Mouse (Mus musculus) embryonic fibroblast, embryonic 13.5 days (primary cell): ENCODE data around the gene Gucy2g. TPM values are rescaled to one million over a fixed set of nuclear protein-coding genes. Genes with fewer than 3 reads are reported as not detected.

Source experiments
- H3K27ac ChIP-seq: 2 replicates; pipeline ENCODE4 v1.5.1; 2012; ENCODE audit warnings: low read length, control low read depth, inconsistent platforms; ENCODE audit not compliant: insufficient read depth
- H3K4me1 ChIP-seq: 2 replicates; pipeline ENCODE4 v1.6.1; 2011; ENCODE audit warnings: low read length; ENCODE audit not compliant: control insufficient read depth, insufficient read depth
- H3K4me3 ChIP-seq: 2 replicates; pipeline ENCODE4 v1.5.1; 2011; ENCODE audit warnings: mild to moderate bottlenecking, control low read depth, low read length; ENCODE audit not compliant: insufficient read depth
- CTCF ChIP-seq: IDR thresholded peaks from 2 replicates; pipeline ENCODE4 v1.5.1; 2011; ENCODE audit warnings: mild to moderate bottlenecking, control low read depth, low read length, moderate library complexity, borderline replicate concordance; ENCODE audit not compliant: insufficient read depth
- POLR2A ChIP-seq: IDR thresholded peaks from 2 replicates; pipeline ENCODE4 v1.6.1; 2011; ENCODE audit warnings: low read depth, mild to moderate bottlenecking, control low read depth, low read length, moderate library complexity
- polyA plus RNA-seq: library from polyadenylated mRNA; stranded (reverse); fragments of >200 nt; gene quantifications from 2 replicates; pipeline ENCODE4 v1.2.4, GENCODE M21; 2011; ENCODE audit warnings: low read depth; ENCODE audit not compliant: missing spikeins, insufficient read length

Gucy2g gene
- polyA plus RNA-seq, 1 experiment, result not detected

DNA sequence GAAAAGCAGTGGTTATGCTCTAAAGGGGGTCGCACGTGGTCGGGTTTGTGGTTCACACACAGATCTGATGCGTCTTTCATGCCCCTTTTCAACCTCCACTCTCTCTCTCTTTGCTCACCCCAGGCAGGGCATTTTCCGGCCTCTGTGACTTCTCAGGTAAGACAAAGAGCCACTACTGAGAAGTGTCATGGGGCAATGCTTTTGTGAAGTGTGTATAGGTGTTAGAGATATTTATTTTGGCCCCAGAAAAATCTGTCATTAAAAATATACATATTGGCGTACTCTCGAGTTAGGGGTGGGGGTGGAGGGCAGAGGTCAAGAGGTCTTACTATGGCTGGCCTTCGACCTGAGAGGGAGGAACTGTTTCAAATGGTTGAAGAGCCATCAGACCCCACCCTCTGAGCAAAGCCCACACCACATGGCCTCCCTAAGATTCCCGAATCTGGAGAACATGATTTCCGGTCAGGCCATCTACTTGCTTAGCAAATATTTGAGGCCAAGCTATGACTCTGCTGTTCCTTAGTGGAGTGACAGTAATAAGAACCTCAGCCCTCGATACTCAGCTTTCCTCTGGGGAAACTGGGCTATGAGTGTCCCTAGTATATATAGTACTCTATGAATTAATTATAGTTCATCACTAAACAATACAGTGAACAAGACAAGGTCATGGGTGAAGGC lies 47.2 kb downstream of the Gucy2g start:
- no peaks in the 10 kb centered on the region for H3K4me1 ChIP-seq
- H3K27ac ChIP-seq, result no peak overlapping the region
- TF ChIP-seq CTCF (no peak), POLR2A (no peak)
- no peak overlapping the region for H3K4me3 ChIP-seq

DNA sequence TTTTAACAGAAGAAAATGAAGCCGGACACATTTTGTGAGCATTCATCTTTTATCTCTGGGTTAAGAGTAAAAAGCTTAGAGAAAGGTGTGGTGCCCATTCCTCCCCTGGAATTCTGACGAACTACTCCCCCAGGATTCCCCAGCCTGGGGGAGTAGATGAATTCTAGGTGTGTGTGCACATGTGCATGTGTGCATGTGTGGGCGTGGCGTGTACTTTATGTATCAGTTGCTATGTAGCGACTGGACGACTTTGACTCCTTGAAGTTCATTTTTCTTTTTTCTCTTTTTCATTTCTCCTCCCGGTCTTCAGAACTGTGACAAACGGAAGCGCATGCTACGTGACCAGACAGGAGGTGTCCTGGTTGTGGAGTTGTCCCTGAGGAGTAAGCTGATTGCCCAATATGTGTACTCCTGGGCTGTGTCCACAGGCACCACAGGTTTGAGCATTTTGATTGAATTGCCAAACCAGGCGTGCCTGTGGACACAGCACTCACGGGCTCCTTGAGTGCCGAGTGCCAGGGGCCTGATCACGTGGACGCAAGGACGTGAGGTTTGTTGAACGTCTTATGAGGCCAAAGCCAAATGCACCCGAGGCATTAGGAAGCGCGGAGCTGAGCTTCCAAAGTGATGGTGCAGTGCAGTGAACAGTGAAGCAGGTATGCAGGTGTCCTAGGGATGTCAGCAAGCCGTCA lies 48.6 kb downstream of the Gucy2g start:
- Histone ChIP-seq H3K4me3 (no peak overlapping the region), H3K27ac (no peak overlapping the region), H3K4me1 (no peaks in the 10 kb centered on the region)
- TF ChIP-seq POLR2A, result no peak
- TF ChIP-seq CTCF, result no peak

DNA sequence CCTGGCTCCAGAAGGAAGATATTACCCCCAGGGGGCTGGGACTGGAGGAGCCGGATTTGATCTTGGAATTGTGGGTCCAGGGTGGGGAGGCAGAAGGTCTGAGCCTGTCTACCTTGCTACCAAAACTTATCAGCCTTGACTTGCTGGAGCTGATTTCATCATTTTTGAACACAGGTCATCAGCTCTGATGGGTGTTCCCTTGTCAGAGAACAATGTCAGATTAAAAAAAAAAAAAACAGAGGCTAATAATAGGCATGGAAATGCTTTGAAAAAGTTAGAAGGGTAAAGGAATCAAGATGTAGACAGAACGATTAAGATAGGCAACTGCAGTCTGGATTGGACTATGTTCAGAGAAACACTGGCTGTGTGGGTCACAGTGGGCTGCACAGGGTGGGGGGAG lies 49.4 kb downstream of the Gucy2g start:
- Histone ChIP-seq H3K4me3 (no peak overlapping the region), H3K4me1 (no peaks in the 10 kb centered on the region), H3K27ac (no peak overlapping the region)
- no peak for TF ChIP-seq CTCF
- no peak for TF ChIP-seq POLR2A

DNA sequence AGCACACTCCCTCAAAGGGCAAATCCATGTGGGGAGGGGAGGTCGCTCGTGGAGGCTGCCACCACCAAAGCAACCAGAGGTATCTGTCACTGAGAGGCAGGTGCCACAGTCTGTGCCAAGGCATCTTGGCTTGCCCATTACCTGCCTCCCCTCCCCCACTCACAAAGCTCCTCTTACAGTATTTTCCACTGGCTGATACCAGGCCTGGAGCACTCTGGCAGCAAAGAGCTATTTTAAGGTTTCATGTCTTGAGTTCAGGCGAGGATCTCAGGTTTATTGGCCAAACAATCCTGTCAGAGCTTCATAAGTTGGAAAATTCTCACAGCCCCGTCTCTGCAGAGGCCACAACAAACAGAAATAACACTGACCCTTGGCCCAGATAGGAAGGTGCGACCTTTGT lies 51.0 kb downstream of the Gucy2g start:
- no peak overlapping the region for H3K4me3 ChIP-seq
- H3K27ac ChIP-seq, result no peak overlapping the region
- TF ChIP-seq POLR2A (no peak), CTCF (no peak)
- no peaks in the 10 kb centered on the region for H3K4me1 ChIP-seq

DNA sequence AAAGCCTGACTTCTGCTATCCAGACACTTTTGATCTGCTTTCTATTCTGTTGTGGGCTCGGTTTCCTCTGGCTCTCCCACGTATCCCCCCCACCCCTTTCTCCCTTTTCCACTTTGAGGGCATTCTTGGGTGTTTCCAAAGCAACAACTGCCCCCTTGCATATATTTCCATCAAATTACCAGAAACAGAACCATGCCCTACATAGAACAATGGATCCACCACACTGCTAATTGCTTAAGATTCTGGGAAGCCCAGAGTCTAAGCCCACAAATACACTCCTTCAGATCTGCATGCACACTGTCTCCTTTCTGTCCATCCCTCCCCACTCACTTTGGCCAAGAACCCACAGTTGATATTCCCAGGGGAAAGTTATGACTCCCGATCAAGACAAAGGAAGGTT lies 55.4 kb downstream of the Gucy2g start:
- no peaks in the 10 kb centered on the region for H3K4me1 ChIP-seq
- TF ChIP-seq CTCF (no peak), POLR2A (no peak)
- no peak overlapping the region for H3K4me3 ChIP-seq
- H3K27ac ChIP-seq, result no peak overlapping the region

DNA sequence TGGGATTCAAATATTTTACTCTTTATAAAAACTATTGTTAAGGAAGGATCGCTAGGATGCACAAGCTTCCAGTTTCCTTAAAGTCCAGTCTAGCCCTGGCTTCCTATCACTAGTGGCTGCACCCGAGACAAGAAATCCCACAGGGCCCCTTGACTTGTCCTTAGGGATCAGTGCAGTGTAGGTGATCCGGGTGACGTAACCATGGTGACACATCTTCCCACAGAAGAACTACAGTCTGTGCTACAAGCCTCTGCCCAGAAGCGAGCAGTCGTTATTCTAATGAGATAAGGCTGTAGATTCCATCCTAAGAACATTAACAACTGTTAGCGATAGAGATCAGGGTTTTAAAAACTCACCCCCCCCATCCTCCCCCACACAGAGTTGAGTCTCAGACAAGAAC lies 56.0 kb downstream of the Gucy2g start:
- H3K27ac ChIP-seq, result no peak overlapping the region
- no peaks in the 10 kb centered on the region for H3K4me1 ChIP-seq
- H3K4me3 ChIP-seq, result no peak overlapping the region
- TF ChIP-seq POLR2A (no peak), CTCF (no peak)

DNA sequence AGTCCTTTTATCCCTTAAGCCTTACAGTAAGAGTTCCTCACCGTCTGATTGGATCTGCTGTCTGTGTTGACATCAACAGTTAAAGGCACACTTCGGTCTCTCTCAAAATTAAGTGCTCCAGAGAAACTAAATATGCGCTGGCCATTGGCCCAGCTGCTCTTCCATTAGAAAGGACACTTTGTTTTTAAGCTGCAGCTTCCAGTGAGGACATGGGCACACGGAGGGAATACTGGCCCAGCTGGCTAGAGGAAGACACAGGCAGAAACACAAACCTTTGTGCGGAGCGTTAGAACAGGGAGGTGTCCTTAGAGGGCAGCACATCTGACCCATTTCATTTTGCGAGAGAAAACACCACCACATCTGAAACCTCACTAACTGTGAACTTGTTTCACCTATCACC lies 56.6 kb downstream of the Gucy2g start:
- Histone ChIP-seq H3K27ac (no peak overlapping the region), H3K4me1 (no peaks in the 10 kb centered on the region), H3K4me3 (no peak overlapping the region)
- TF ChIP-seq CTCF (no peak), POLR2A (no peak)

DNA sequence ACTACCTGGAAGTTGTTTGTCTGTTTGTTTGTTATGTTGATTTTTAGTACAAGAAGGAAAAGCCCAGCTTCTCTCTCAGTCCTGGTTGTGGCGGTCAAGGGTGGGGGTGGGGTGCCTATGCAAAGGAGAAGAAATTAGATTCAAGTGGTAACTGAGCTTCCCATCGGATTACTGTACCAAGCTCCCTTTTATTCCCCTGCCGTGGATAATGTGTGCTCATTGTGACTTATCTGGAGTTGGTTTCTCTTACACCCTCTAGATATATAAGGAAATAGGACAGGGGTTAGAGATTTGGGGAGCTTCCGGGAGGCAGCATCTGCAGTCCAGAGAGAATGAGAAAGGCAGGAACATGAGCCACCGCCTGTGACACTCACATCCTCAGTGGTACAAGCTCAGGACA lies 60.6 kb downstream of the Gucy2g start, which contains the start of gene Tectb:
TSS of gene Tectb (plus strand) at position 301 of the 400 bp plus-strand sequence.
- Histone ChIP-seq H3K4me1 (no peaks in the 10 kb centered on the region), H3K27ac (no peak within 1 kb of the TSS), H3K4me3 (no peak within 1 kb of the TSS)
- TF ChIP-seq POLR2A (no peak), CTCF (no peak)

DNA sequence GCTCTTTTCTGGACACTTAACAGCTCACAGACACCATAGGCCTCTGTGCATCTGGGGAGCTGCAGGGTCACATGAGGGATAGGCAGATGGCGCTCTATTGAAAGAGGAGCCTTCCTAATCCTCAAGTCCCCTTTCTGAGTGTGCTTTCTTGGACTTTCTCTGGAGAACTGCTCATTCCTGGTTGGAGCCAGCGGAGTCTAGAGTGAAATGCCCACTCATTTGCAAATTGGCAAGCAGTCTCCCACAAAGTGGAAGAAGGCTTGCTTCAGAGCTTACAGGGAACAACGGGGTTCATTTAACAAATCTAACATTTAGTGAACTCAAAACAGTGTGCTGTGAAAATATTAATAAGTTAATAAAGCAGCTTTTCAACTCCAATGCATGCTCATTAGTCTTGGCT lies 63.9 kb downstream of the Gucy2g start:
- no peaks in the 10 kb centered on the region for H3K4me1 ChIP-seq
- no peak overlapping the region for H3K4me3 ChIP-seq
- no peak for TF ChIP-seq CTCF
- TF ChIP-seq POLR2A, result no peak
- no peak overlapping the region for H3K27ac ChIP-seq

DNA sequence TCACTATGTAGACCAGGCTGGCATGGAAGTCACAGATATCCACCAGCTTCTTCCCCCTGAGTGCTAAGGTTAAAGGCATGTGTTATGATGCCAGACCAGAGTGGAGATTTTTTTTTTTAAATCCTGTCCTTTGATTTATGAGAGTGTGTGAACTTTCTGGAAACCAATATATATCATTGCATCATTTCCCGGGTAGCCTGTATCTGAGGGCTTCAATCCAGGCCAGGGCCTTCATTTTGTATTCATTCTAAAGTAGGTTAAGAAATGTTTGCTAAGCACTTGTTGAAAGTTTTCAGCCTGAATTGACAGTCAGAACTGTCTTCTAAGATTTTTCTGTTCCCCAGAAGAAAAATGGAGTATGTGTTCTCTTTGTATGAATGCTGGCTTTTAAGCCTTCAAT lies 69.5 kb downstream of the Gucy2g start:
- Histone ChIP-seq H3K27ac (no peak overlapping the region), H3K4me3 (no peak overlapping the region), H3K4me1 (no peaks in the 10 kb centered on the region)
- TF ChIP-seq POLR2A (no peak), CTCF (no peak)
